Mouse (Mus musculus) heart, postnatal 0 days (tissue): Measurements from ENCODE around the gene Pgm5.
A peak's percentile ranks its signal among the peaks of the same experiment; 100 is the strongest.

Experiments used
- CTCF ChIP-seq: IDR thresholded peaks from 2 replicates; pipeline ENCODE4 v1.5.1; 2016; ENCODE audit warnings: antibody characterized with exemption, control low read depth, low read depth
- EP300 ChIP-seq: IDR thresholded peaks from 2 replicates; pipeline ENCODE4 v1.6.1; 2016; ENCODE audit warnings: antibody characterized with exemption, low read depth

DNA sequence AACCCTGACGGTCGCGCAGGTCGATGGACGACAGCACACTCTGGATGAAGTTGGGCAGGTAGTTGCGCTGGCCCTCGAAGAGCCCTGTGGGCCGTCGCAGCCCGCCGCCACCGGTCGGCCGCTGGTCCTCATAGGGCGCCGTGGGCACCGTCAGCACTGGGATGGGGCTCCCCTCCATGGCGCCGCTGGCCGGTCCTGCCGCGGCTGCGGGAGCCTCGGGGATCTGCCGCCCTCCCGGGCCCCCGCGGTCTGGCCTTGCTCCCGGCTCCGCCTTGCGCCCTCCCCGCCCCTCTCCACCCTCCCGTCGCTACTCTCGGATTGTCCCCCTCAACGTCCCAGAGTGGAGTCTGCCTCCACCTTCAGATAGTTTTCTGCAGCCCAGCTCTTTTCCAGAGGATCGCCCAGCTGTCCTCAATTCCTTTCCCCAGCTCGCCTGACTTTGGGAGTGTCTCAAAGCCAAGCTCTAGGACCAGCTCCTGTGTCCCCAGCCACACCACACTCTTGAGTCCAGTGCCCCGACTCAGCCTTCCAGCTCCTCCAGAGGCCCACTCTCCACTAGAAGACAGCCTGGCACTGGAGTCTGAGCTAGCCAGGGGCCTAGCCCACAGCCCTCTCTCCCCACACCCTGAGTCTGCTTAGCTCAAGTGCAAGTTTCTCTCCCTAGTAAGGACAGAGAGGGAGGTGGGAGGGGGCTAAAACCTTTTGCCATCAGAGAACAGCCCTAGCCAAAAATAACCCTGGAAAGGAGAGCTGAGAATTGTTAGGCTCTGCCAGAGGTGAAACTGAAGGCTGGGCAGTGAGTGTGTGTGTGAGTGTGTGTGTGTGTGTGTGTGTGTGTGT, at the start of gene Pgm5:
- TF ChIP-seq CTCF (peak; percentile 37), EP300 (no peak)
